Mouse (Mus musculus): ENCODE data around the gene Tmem14a.

- no peak for TF ChIP-seq CTCF (IDR thresholded peaks at IDR 0.05; ENCODE audit: extremely low read depth, insufficient read depth, insufficient read length, insufficient replicate concordance)
- no peak for TF ChIP-seq POLR2A (IDR thresholded peaks at IDR 0.05; ENCODE audit: low read depth, low read length)
Observed at GRCm38 (mm10) chr1:21230376-21230775, 12.0 kb downstream of the Tmem14a start.
